Mouse (Mus musculus): ENCODE measurements around the gene Btbd35f7. TPM values are rescaled to one million over a fixed set of nuclear protein-coding genes. Genes with fewer than 3 reads are reported as not detected.
"Not testable (repeated sequence)": the region's sequence is repeated elsewhere in the genome, so short reads cannot be mapped to it uniquely, and the experiment has no call there.

Gene Btbd35f7
- total RNA-seq (2021): not detected
- long read RNA-seq, experiment 1: 0 reads
- long read RNA-seq, experiment 2: 0 reads

DNA sequence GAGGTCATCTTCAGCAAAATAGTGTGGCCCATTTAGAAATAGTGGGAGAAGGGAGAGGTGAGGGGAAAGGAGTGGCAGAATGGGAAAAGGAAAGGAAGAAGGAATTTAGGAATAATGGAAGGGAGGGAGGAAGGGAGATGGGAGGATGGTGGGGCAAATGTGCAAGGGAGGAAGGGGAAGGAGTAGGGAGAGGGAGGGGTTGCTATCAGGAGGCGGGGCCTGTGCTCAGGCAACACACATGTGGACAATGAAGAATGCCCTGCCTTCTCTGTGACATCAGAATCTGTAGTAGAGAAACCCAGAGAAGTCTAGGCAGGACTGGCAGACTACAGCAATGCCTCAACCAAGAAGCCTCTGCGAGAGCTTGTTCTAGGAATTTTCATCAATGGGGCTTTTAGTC is at the start of gene Btbd35f7:
TSS of gene Btbd35f7 (plus strand) at position 301 of the 400 bp plus-strand sequence.
- DNase-seq: not testable (repeated sequence)

Other genes with a start within 250 kb of the Btbd35f7 start
- not detected for gene Mycs, start 199.8 kb upstream of the Btbd35f7 start, total RNA-seq (2021)

Data from adrenal gland, postnatal 10 days (tissue).